Mouse (Mus musculus) testis, postnatal 14 days (tissue): ENCODE results near the gene Myl12a.

Experiments
- DNase-seq: peaks from one replicate; pipeline ENCODE4 v3.0.0; 2021; ENCODE audit warnings: low spot score

Gene Myl12a

GRCm38 (mm10) chr17:71002744-71003094, at the start of gene Myl12a:
TSS of gene Myl12a (minus strand) at chr17:71002878.
- no peak for DNase-seq

- DNase-seq: no peak
Measured at GRCm38 (mm10) chr17:71049292-71049691, 46.6 kb upstream of the Myl12a start.

GRCm38 (mm10) chr17:71046856-71047255, 44.2 kb upstream of the Myl12a start:
- no peak for DNase-seq

GRCm38 (mm10) chr17:71045591-71045990, 42.9 kb upstream of the Myl12a start:
- no peak for DNase-seq

- DNase-seq: no peak
Measured at GRCm38 (mm10) chr17:71042645-71043044, 40.0 kb upstream of the Myl12a start.

- no peak for DNase-seq
Measured at GRCm38 (mm10) chr17:71040582-71040880, 37.9 kb upstream of the Myl12a start.

GRCm38 (mm10) chr17:71039851-71040581, 37.3 kb upstream of the Myl12a start:
- DNase-seq: no peak

- no peak for DNase-seq
Measured at GRCm38 (mm10) chr17:71038812-71039211, 36.1 kb upstream of the Myl12a start.

- DNase-seq: no peak
Measured at GRCm38 (mm10) chr17:71037188-71037587, 34.5 kb upstream of the Myl12a start.

- no peak for DNase-seq
Measured at GRCm38 (mm10) chr17:71034472-71034871, 31.8 kb upstream of the Myl12a start.

GRCm38 (mm10) chr17:71032719-71033118, 30.0 kb upstream of the Myl12a start:
- DNase-seq: no peak

GRCm38 (mm10) chr17:71027186-71027585, 24.5 kb upstream of the Myl12a start:
- no peak for DNase-seq

- DNase-seq: no peak
Measured at GRCm38 (mm10) chr17:71025922-71026321, 23.2 kb upstream of the Myl12a start.

- no peak for DNase-seq
Measured at GRCm38 (mm10) chr17:71024071-71024470, 21.4 kb upstream of the Myl12a start.

GRCm38 (mm10) chr17:71022841-71023240, 20.2 kb upstream of the Myl12a start:
- no peak for DNase-seq

GRCm38 (mm10) chr17:71019860-71020259, 17.2 kb upstream of the Myl12a start:
- DNase-seq: no peak

- DNase-seq: no peak
Measured at GRCm38 (mm10) chr17:71019309-71019655, 16.6 kb upstream of the Myl12a start.

- no peak for DNase-seq
Measured at GRCm38 (mm10) chr17:71018616-71019308, 16.1 kb upstream of the Myl12a start.

- no peak for DNase-seq
Measured at GRCm38 (mm10) chr17:71018151-71018550, 15.5 kb upstream of the Myl12a start.

- no peak for DNase-seq
Measured at GRCm38 (mm10) chr17:71017457-71017998, 14.8 kb upstream of the Myl12a start.

- no peak for DNase-seq
Measured at GRCm38 (mm10) chr17:71014911-71015310, 12.2 kb upstream of the Myl12a start.

GRCm38 (mm10) chr17:71013105-71013504, 10.4 kb upstream of the Myl12a start:
- DNase-seq: no peak

GRCm38 (mm10) chr17:71011931-71012662, 9.4 kb upstream of the Myl12a start:
- DNase-seq: no peak
